Mouse (Mus musculus): ENCODE measurements around the gene Gnaq. TPM values are rescaled to one million over a fixed set of nuclear protein-coding genes. Genes with fewer than 3 reads are reported as not detected.
A peak's percentile ranks its signal among the peaks of the same experiment; 100 is the strongest.

The Gnaq gene
- polyA plus RNA-seq, 1 experiment: 54.4 TPM

DNA sequence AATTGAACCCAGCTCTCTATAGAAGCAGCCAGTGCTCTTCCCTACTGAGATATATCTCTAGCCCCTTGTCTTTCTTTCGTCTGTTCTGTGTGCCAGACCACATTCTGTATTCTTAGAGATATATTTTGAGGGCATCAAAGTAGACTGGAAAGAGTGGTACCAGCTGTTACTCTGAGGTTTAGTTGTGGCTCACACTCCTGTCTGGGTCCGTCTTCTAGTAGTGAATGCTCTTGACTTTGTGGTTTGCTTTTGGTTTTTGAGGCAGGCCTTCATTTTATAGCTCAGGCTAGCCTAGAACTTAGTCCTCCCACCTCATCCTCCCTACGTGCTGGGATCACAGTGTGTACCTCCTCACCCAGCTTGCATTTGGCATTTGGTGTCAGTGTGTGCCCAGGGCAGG lies 54.4 kb downstream of the Gnaq start:
- no peak overlapping the region for H3K27ac ChIP-seq (ENCODE audit: insufficient read depth, low read length)
- TF ChIP-seq POLR2A (IDR thresholded peaks at IDR 0.05; ENCODE audit: low read depth, low read length): no peak
- TF ChIP-seq CTCF (IDR thresholded peaks at IDR 0.05; ENCODE audit: borderline replicate concordance, insufficient read depth, low read length): no peak

GRCm38 (mm10) chr19:16187952-16188351 lies 55.3 kb downstream of the Gnaq start:
- TF ChIP-seq CTCF (IDR thresholded peaks at IDR 0.05; ENCODE audit: borderline replicate concordance, insufficient read depth, low read length) (no peak), POLR2A (IDR thresholded peaks at IDR 0.05; ENCODE audit: low read depth, low read length) (no peak)
- Histone ChIP-seq H3K4me3 (ENCODE audit: insufficient read depth, low read length) (no peak overlapping the region), H3K4me1 (ENCODE audit: control insufficient read depth, insufficient read depth, low read length) (peaks cover 3% of the 10 kb centered on the region), H3K27ac (ENCODE audit: insufficient read depth, low read length) (no peak overlapping the region)

More for the DNA sequence above, 54.4 kb downstream of the Gnaq start:
- no peak overlapping the region for H3K4me3 ChIP-seq (ENCODE audit: insufficient read depth, low read length)
- H3K4me1 ChIP-seq (ENCODE audit: control insufficient read depth, insufficient read depth, low read length): peaks cover 3% of the 10 kb centered on the region

DNA sequence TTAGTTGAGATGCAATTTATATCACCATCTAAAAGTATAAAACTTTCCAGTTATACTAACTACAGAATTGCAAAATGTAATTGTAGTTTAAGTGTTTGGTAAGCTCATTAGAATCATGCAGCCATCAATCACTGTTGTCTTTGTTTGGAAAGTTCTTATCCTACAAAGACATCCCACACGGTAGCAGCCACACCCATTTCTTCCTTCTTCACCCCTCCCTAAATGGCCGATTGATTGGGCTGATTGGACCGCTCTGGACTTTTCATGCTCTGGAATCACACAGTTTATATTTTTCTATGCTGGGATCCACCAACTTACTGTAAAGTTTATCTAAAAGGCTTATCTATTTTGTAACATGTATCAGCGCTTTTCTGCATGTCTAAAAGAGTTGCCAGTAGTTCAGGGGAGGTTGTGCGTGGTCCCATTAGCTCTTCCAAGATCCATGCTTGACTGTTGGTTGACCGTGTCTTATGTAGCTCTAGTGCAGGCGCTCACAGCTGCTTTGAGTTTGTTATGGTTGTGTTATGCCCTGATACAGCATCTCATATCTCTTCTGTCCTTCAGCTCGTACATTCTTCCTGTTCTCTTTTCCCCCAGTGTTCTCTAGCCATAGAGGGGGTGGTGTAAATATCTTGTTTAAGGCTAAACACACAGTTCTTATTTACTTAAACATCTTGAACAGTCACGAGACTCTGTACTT lies 56.6 kb downstream of the Gnaq start:
- TF ChIP-seq CTCF (IDR thresholded peaks at IDR 0.05; ENCODE audit: borderline replicate concordance, insufficient read depth, low read length) (no peak), POLR2A (IDR thresholded peaks at IDR 0.05; ENCODE audit: low read depth, low read length) (no peak)
- Histone ChIP-seq H3K4me1 (ENCODE audit: control insufficient read depth, insufficient read depth, low read length) (peaks cover 3% of the 10 kb centered on the region), H3K4me3 (ENCODE audit: insufficient read depth, low read length) (no peak overlapping the region), H3K27ac (ENCODE audit: insufficient read depth, low read length) (no peak overlapping the region)

- peaks cover 11% of the 10 kb centered on the region for H3K4me1 ChIP-seq (ENCODE audit: control insufficient read depth, insufficient read depth, low read length)
- no peak overlapping the region for H3K27ac ChIP-seq (ENCODE audit: insufficient read depth, low read length)
- no peak for TF ChIP-seq CTCF (IDR thresholded peaks at IDR 0.05; ENCODE audit: borderline replicate concordance, insufficient read depth, low read length)
- no peak for TF ChIP-seq POLR2A (IDR thresholded peaks at IDR 0.05; ENCODE audit: low read depth, low read length)
- no peak overlapping the region for H3K4me3 ChIP-seq (ENCODE audit: insufficient read depth, low read length)
Measured at GRCm38 (mm10) chr19:16198162-16198561, 65.5 kb downstream of the Gnaq start.

DNA sequence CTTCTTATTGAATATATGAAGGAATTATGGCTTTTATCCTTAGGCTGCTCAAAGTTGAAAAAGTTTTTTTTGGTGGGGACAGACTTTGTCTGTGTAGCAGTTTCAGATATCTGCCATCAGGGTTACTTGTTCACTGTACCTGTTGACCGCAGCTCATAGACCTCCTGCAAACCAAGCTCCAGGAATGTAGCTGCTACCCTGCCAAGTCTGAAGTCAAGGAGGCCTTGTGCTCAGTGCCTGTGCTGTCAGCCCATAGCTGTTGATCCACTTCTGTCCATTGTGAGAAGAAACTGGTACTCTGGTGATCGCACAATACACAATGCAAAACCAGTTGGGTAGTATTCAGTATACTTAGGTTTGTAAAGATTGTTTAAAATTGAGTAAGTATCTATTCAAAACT lies 68.7 kb downstream of the Gnaq start:
- Histone ChIP-seq H3K27ac (ENCODE audit: insufficient read depth, low read length) (no peak overlapping the region), H3K4me3 (ENCODE audit: insufficient read depth, low read length) (no peak overlapping the region), H3K4me1 (ENCODE audit: control insufficient read depth, insufficient read depth, low read length) (peaks cover 17% of the 10 kb centered on the region)
- TF ChIP-seq CTCF (IDR thresholded peaks at IDR 0.05; ENCODE audit: borderline replicate concordance, insufficient read depth, low read length) (no peak), POLR2A (IDR thresholded peaks at IDR 0.05; ENCODE audit: low read depth, low read length) (no peak)

DNA sequence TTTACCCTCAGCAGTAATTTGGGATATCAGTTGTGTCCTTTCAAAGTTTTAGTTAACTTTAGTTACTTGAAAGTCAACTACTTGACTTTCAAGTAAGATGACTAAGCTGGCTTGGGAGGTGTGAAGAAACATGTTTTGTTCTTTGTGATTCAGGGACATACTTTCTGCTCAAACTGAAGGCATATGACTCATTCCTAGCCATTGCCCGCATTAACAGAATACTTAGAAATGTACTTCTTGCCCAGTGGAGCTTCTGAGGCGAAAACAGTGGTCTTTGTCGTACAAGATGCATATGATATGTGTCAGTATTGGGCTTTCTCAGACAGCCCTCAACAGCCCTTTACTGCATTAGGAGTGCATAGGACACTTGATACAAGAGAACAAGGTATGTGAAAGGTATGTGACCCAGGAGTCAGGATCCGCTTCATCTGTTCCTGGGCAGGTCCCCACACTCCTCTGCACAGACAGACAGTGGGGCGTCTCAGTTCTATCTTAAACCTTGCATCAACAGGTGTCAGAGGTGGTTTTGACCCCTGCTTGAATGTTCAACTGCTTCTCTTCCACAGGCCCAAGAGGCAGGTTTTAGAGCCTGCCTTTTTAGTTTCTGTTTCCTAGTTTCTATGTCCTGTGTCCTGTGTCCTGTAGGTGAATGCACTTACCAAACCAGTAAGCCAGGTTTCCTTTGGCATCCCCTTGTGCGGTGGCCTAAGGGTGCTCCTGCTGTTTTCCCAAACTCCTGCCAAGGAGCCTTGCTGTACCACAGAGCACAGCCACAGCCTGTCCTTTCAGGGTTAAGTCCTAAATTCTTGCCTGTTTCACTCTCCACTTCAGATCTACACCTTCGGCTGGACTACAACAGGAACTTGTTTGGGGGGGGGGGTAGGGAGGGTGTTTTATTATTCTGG lies 72.4 kb downstream of the Gnaq start:
- TF ChIP-seq CTCF (IDR thresholded peaks at IDR 0.05; ENCODE audit: borderline replicate concordance, insufficient read depth, low read length) (no peak), POLR2A (IDR thresholded peaks at IDR 0.05; ENCODE audit: low read depth, low read length) (no peak)
- H3K4me3 ChIP-seq (ENCODE audit: insufficient read depth, low read length): no peak overlapping the region
- H3K27ac ChIP-seq (ENCODE audit: insufficient read depth, low read length): 0 out of 2 replicates have a peak overlapping the region, but pooled peaks have one; percentile 36
- H3K4me1 ChIP-seq (ENCODE audit: control insufficient read depth, insufficient read depth, low read length): peaks cover 16% of the 10 kb centered on the region

DNA sequence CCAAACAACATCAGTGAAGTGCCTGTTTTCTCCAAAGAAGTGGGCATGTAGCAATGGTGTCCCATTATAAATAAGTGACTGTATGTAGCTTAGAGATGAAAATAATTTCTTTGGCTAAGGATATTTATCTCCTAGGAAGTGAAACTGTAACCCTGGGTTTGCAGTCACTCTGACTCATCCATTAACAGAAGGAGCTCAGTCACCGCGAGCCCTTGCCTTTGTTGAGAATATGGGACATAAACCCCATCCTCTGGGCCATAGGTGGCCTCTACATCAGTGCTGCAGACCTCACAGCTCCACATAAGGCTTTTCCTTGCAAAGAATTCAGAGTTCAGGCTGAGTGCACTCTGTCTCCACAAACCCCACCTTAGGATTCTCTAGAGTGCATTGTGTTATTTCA lies 77.0 kb downstream of the Gnaq start:
- Histone ChIP-seq H3K4me1 (ENCODE audit: control insufficient read depth, insufficient read depth, low read length) (peaks cover 13% of the 10 kb centered on the region), H3K27ac (ENCODE audit: insufficient read depth, low read length) (no peak overlapping the region), H3K4me3 (ENCODE audit: insufficient read depth, low read length) (no peak overlapping the region)
- TF ChIP-seq POLR2A (IDR thresholded peaks at IDR 0.05; ENCODE audit: low read depth, low read length): no peak
- TF ChIP-seq CTCF (IDR thresholded peaks at IDR 0.05; ENCODE audit: borderline replicate concordance, insufficient read depth, low read length): no peak

DNA sequence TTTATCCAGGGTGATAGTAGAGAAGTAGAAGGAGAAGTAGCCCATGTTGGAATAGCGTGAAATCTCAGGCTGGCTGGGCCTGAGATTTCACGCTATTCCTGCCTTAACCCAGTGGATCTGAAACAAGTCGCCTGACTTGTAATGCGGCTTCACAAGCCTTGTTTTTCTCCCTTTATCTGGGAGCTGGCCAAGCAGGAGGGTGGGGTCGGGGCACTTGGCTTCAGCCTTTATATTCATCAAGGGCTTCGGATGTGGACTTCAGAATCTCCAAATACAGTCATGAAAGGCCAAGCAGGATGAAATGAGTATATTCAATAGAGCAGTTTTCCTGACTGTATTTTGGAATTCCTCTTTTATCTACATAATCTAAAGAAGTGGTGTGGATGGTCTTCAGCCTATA lies 82.3 kb downstream of the Gnaq start:
- H3K4me3 ChIP-seq (ENCODE audit: insufficient read depth, low read length): no peak overlapping the region
- no peak overlapping the region for H3K27ac ChIP-seq (ENCODE audit: insufficient read depth, low read length)
- H3K4me1 ChIP-seq (ENCODE audit: control insufficient read depth, insufficient read depth, low read length): no peaks in the 10 kb centered on the region; the same call in 1 of the 2 replicates
- TF ChIP-seq POLR2A (IDR thresholded peaks at IDR 0.05; ENCODE audit: low read depth, low read length) (no peak), CTCF (IDR thresholded peaks at IDR 0.05; ENCODE audit: borderline replicate concordance, insufficient read depth, low read length) (no peak)

DNA sequence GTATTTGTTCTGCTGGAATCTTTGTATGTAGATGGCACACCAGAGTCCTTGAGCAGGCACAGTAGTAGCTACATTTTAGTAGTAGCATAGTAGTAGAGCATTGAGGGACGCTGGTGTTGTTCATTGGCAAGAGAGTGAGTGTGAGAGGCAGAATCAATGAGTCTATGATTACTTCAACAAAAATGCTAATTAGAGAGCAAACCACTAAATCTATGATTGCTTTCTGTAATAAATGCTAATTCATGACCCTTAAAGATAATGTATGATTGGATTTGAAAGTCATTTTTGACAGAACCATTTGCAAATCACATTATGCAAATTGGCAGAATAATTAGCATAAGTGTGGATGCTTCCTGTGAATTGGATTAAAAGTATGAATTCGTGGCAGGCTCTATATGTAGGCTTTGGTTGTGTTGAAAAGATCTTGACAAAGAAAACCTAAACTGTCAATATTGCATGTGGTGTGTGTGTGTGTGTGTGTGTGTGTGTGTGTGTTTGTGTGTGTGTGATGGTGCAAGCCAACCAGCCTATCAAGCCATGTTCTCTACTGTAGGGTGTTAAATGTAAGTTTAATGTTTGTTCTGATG lies 82.9 kb downstream of the Gnaq start:
- Histone ChIP-seq H3K4me3 (ENCODE audit: insufficient read depth, low read length) (no peak overlapping the region), H3K4me1 (ENCODE audit: control insufficient read depth, insufficient read depth, low read length) (no peaks in the 10 kb centered on the region; the same call in 1 of the 2 replicates), H3K27ac (ENCODE audit: insufficient read depth, low read length) (no peak overlapping the region)
- no peak for TF ChIP-seq POLR2A (IDR thresholded peaks at IDR 0.05; ENCODE audit: low read depth, low read length)
- no peak for TF ChIP-seq CTCF (IDR thresholded peaks at IDR 0.05; ENCODE audit: borderline replicate concordance, insufficient read depth, low read length)

Measured in embryonic fibroblast, embryonic 13.5 days (primary cell).